Comparison of ENCODE assay signal across 18 mouse cellular contexts in the genomic region with DNA sequence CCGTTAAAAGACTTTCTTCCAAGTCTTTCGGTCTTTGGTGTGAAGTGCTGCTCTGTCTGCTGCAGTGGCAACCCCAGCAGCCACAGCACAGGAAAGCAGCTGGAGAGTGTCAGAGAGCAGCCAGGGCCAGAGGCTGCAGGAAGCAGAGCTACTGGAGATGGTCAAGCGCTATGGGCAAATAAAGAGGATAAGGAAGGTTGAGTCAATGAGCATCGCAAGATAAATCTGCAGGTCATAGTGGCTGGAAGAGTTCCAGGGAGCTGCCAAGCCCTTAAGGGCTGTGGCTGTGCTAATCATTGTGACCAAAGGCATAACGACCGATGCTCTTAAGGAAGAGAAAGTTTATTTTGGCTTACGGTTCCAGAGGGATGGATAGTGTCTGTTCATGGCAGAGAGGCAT.
DNase-seq lines count a peak whose midpoint lies in the region; ATAC-seq and TF ChIP-seq lines count a peak whose summit lies in the region.
"Had no signal": no experiment of that assay in that cellular context is flagged by ENCODE, and none has a peak within 500 bp of the region (broad histone marks: within the 10 kb centered on the region; RNA-seq: fewer than 3 reads in every experiment).

No protein-coding gene starts in this region.

- no peak for TF ChIP-seq CTCF in kidney, postnatal 0 days (IDR thresholded peaks at IDR 0.05; ENCODE audit: low read depth)

- peak; percentile 60 for ATAC-seq in heart, embryonic 15.5 days (replicated peaks; ENCODE audit: insufficient number of reproducible peaks, insufficient read depth, low FRiP score, low read depth)
- ATAC-seq in kidney, postnatal 0 days (replicated peaks; ENCODE audit: low FRiP score, low read depth) = peak; percentile 44; the same call in 1 of the 2 replicates
- ATAC-seq: forebrain, embryonic 14.5 days; inflammation-experienced regulatory T-cells, adult 6 months; midbrain, embryonic 13.5 days had no signal

- H3K9ac ChIP-seq in heart, embryonic 15.5 days = no peak overlapping the region
- no peak overlapping the region for H3K9ac ChIP-seq in kidney, postnatal 0 days (ENCODE audit: low read depth, low read length)
- H3K9ac ChIP-seq: limb, embryonic 13.5 days; midbrain, embryonic 13.5 days had no signal

- no peak overlapping the region for H3K4me3 ChIP-seq in heart, embryonic 15.5 days
- no peak overlapping the region for H3K4me3 ChIP-seq in kidney, postnatal 0 days (replicated peaks; ENCODE audit: low read depth, low read length)
- H3K4me3 ChIP-seq: hindbrain, embryonic 10.5 days; limb, embryonic 13.5 days; midbrain, embryonic 13.5 days had no signal

- 28% methylated on average over 7 of the region's 7 CpGs for WGBS in heart, embryonic 15.5 days
- WGBS in kidney, postnatal 0 days = 18% methylated on average over 7 of the region's 7 CpGs

- peak; percentile 10 for DNase-seq in kidney, adult 11 months
- no peak for DNase-seq in kidney, adult 18-20 months
- DNase-seq in MN1 (ENCODE audit: low spot score) = peak; percentile 72
- DNase-seq in kidney, postnatal 0 days (ENCODE audit: low spot score) = peak; percentile 77
- no peak for DNase-seq in left cerebral cortex, postnatal 10 days (ENCODE audit: extremely low spot score in 1 of 2, low spot score in 2 of 2)
- no peak for DNase-seq in urinary bladder, adult 2 months (ENCODE audit: low spot score)
- no peak for DNase-seq in adrenal gland, adult 2 months
- DNase-seq: adrenal gland, postnatal 10 days; cerebellum, adult 8-10 months; thymus, postnatal 25 days had no signal

- peaks cover 12% of the 10 kb centered on the region for H3K4me1 ChIP-seq in heart, embryonic 15.5 days (replicated peaks)
- H3K4me1 ChIP-seq in kidney, postnatal 0 days (replicated peaks; ENCODE audit: insufficient read depth, low read length) = no peaks in the 10 kb centered on the region

- no peak overlapping the region for H3K4me2 ChIP-seq in heart, embryonic 15.5 days
- no peak overlapping the region for H3K4me2 ChIP-seq in kidney, postnatal 0 days (ENCODE audit: low read length)
- H3K4me2 ChIP-seq: limb, embryonic 13.5 days; midbrain, embryonic 13.5 days had no signal

- H3K27ac ChIP-seq in heart, embryonic 15.5 days = peak overlapping the region; percentile 54
- H3K27ac ChIP-seq in kidney, postnatal 0 days = no peak overlapping the region
- H3K27ac ChIP-seq: limb, embryonic 13.5 days; midbrain, embryonic 13.5 days; stomach, postnatal 0 days had no signal

- H3K9me3 ChIP-seq in heart, embryonic 15.5 days (replicated peaks) = no peaks in the 10 kb centered on the region
- no peaks in the 10 kb centered on the region for H3K9me3 ChIP-seq in kidney, postnatal 0 days (replicated peaks; ENCODE audit: low read length)
- H3K9me3 ChIP-seq: G1E; hindbrain, embryonic 10.5 days; limb, embryonic 13.5 days; midbrain, embryonic 13.5 days had no signal

- H3K27me3 ChIP-seq in heart, embryonic 15.5 days = no peaks in the 10 kb centered on the region
- no peaks in the 10 kb centered on the region for H3K27me3 ChIP-seq in kidney, postnatal 0 days (ENCODE audit: insufficient read depth, low read length)
- H3K27me3 ChIP-seq: limb, embryonic 13.5 days had no signal

- H3K36me3 ChIP-seq in heart, embryonic 15.5 days = no peaks in the 10 kb centered on the region
- H3K36me3 ChIP-seq in kidney, postnatal 0 days (ENCODE audit: insufficient read depth, low read length) = no peaks in the 10 kb centered on the region
- H3K36me3 ChIP-seq: G1E; hindbrain, embryonic 10.5 days; limb, embryonic 13.5 days; midbrain, embryonic 13.5 days had no signal

- intact Hi-C loops in left cerebral cortex, postnatal 10 days (cut with DNase I) = no loop called here

Comparison
In these comparisons a context has a peak if more than half of its experiments do, and no peak if none do; other contexts are left out.
1. DNase-seq: peak in kidney, adult 11 months (single experiment), MN1 (single experiment) and kidney, postnatal 0 days (single experiment); none in kidney, adult 18-20 months (single experiment), left cerebral cortex, postnatal 10 days (0 of 2), urinary bladder, adult 2 months (single experiment) and adrenal gland, adult 2 months (single experiment).